Mouse (Mus musculus): Measurements from ENCODE around the gene Sfmbt1.

Gene Sfmbt1

DNA sequence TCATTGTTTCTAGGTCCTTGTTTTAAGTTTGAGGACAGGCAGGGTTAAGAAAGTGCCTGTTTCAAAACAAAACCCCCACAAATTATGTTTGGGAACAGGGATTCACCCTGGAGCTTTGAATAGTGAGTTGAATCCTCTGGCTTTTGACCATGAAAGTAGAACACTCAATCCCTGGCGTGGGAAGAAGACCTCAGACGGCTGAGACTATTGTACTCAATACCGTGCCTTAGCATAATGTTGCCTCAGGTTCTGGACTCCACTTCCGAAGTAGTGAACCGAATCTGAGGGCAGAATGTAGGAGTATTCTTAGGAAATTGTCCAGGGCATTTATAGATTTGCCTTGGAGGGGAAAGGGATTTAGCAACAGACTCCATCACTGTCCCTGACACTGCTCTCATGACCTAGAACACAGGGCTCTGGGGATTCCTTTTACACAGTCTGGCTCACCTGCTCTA lies 110.4 kb downstream of the Sfmbt1 start:
- in situ Hi-C loops (cut with MboI, MseI), result no loop called here

DNA sequence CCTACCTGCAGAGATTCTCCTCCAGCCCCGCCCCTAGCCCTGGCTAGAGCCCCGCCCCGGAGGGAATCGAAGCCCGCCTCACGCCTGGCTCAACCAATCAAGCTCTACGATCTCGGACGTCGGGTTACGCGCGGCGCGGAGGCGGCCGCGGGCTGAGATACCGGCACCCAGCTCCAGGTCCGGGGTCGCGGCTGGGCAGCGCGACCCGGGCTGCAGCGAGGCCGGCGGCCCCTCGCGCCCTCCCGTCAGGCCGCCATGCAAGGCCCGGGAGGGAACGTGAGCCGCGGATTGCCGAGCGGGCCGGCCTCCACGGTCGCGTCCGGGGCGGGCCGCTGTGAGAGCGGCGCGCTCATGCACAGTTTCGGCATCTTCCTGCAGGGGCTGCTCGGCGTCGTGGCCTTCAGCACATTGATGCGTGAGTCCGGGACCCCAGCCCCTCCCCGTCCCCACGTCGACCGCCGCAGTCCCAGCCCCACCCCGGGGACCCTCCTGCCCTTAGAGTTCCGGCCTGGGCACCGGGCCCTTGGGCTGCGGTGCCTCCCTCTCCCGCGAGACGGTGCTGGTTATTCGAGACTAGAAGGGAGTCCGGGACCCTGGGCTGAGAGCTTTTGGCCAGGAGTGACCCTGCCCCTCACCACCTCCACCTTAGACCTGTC lies 111.0 kb downstream of the Sfmbt1 start, which contains the start of gene Tmem110:
Gene Tmem110 (plus strand): TSS at position 115 of the 656 bp plus-strand sequence.
- in situ Hi-C loops (cut with MboI, MseI), result no loop called here

DNA sequence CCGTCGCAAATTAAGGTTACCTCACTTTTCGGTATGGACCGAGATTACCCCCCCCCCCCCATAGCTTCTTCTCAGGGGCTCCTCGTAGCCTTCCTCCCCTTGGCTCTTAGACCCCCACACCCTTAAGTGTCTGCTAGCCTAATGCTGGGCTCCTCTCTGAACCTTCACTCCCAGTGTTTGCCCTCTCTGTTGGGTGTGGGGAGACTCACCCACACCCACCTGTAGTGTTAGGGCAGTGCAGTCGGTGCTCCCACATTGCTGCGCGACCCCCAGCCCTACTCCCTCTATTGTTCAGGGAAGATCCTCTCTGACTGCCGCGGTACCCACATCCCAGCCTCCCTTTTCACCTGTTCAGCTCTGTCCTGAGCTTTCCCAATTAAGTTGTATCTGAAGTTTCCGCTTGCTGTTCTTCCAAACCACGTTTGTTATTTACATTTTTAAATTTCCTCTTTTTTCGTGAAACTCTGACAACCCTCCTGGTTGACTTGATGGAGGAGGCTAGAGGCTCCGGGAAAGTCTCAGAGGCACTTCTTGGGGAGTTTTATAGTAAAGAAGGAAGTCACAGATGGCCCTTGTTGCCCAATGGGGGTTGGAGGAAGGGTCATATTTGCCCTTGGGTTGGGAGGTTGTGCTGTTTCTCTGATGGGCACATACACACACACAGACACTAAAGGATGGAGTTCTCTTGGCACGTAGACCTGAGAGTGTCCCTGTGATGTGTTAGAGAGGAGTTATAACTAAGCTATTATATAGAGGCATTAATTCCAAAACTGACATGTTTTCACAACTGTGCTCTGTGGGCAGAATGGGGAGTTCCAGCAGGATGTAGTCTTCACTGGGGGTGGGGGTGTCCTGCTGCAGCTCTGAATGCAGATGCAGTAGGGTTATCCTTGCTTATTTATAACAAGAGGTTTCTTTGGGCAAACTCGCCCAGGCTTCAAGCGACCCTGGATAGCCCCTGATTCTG lies 111.8 kb downstream of the Sfmbt1 start:
- in situ Hi-C loops (cut with MboI, MseI), result no loop called here

DNA sequence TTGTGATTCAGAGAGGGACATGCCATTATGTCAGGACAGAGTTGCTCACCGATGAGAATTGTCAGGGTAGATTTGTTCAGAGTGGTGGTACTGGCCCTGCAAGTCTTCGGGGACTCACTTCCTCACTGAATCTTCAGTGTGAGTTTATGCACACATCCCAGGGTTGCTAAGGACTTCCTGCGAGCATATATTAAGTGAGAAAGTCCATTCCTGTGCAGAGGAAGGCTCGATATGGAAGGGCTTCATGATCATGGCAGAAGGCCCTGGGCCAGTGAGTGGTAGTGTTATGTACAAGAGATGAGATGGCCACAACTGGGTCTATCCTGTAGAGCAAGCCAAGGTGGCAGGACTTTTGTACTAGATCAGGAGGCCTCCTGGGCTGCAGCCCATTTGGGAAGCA lies 112.8 kb downstream of the Sfmbt1 start:
- in situ Hi-C loops (cut with MboI, MseI), result no loop called here

DNA sequence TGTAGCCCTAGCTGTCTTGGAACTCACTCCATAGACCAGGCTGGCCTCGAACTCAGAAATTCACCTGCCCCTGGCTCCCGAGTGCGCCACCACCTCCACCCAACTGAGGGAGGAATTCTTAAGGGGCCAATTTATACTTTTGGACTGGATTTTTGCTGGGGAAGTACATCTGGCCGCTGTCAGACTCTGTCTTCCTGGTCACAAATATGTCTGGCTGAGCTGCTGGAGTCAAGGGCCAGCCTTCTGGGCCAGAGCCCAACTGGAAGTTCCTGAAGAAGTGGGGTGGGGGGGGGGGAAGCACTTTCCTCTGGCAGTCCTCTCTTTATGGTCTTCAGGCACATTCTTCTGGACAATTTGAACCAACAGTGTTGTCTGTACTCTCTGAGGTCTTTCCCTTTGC lies 113.4 kb downstream of the Sfmbt1 start:
- in situ Hi-C loops (cut with MboI, MseI), result no loop called here

DNA sequence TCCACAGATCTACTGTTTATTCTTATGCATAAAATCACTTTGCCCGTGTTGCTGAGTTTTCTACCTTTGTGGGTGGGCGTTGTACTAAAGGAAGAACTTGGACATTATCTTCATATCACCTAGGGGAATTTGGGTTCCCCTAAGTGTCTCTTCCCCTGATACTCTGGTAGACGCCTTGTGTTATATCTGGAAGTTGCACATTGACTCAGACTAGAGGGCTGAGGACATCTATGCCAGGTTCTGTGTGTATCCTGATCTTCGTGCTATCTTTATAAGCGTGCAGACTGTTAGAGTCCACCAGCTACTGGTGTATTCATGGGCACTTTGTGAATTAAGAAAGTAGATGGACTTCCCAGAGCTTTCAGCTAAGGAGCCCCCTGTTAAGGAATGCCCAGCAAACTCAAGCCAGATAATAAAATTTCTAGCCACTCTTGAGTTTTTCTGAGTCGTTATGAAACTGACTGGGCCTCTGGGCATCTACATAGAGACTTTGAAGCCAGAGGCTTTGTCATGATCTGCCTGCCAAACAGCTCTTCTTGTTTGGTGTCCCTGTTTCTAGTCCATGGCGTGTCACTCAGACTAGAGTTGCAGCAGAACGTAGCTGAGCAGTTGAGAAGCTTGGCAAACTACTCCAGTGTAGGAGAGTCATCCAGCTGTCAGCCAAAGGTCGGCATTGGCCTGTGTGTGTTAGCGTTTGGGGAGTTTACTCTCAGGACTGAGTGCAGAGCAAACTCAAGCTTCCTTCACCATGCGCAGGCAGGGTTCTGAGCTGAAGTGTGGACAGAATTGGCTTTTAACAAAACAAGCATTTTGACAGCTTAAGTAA lies 114.2 kb downstream of the Sfmbt1 start:
- in situ Hi-C loops (cut with MboI, MseI), result no loop called here

DNA sequence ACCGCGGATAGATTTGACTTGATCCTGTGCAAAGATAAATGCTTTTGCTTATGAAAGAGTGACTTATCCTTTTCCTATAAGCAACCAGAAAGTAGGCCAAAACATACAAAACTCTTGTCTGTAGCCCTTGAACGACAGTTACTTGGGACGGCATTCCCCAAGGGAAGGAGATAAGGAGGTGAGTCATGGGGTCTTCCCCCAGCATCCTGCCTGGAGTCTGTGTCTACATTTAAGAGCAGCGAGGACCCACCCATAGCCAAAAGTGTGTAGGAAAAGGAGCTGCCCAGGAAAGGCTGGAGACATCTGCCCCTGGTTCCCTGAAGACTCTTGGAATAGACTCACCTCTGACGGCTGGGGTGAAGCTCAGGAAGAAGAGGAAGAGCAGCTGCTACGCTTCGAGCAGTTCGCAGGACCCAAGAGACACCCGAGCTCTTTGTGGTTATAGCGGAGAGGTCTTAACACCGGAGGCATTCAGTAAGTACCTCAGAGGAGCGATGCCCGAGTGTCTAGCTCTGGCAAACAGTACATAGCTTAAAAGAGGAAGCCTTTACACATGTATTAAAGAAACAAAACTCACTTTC lies 122.9 kb downstream of the Sfmbt1 start:
- in situ Hi-C loops (cut with MboI, MseI), result no loop called here

DNA sequence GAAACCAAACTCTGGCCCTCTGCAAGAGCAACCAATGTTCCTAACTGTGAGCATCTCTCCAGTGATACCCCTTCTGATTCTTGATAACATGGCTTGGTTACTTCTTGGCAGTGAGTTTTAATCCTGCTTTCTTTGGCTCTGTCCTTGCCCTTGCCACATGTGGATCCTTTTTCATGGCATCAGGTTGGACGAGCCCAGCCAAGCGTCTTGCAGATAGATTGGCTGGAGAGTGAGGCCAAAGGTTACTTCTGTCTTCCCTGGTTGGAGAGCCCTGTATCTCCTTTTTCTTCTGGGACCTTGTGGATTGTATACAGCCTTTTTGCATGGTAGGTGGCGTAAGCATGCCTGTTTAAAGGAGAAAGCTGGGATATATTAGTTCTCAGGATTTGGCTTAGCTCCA lies 129.1 kb downstream of the Sfmbt1 start:
- in situ Hi-C loops (cut with MboI, MseI), result no loop called here

DNA sequence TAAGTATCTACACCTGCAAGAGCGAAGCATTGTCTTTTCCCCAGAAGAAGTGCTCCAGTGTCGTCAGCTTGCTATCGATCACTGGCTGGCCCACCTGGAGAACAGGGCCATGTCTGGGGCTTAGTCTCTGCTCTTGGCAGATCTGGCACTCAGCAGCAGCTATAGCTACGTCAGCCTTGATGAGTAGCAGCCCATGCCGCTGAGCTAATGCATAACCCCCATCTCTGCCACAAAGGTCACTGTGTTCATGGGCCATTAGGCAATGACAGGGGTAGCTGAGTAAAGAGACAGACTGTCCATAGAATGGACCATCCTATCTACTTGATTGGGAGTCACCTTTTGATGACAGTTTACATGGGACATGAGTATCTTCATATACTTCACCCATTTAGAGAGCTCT lies 135.9 kb downstream of the Sfmbt1 start:
- in situ Hi-C loops (cut with MboI, MseI), result no loop called here

DNA sequence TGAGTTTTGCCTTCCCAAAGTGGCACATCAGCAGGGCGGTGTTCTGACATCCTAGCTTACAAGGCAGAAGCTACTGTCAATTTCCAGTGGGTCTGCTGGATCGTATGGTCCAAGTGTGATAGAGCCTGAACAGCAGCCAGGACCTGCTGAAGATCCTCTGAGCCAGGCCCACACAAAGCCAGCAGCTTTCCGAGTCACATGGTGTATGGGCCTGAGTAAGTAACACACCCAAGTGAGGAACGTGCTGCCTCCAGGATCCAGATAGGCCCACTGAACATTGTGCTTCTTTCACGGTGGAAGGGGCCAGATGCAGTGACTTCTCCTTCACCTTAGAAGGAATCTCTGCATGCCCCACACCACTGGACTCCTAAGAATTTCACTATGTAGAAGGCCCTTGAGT lies 137.7 kb downstream of the Sfmbt1 start:
- in situ Hi-C loops (cut with MboI, MseI), result no loop called here

DNA sequence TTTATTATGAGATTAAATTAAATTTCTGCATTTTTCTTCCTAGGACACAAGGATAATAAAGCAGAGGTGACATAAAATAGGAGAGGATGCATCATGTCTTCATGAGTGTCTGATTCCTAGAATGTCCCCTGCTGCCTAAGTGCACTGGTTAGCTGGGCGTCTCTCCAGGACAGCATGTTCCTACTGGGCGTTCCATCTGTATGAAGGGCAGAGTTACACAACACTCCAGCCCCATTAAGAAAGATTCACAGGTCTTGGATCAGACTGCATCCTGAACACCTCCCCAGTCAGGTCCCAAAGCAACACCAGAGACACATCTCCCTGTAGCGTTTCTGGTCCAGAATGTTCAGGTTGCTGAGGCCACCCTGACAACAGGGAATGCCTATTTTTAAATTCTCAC lies 140.7 kb downstream of the Sfmbt1 start:
- in situ Hi-C loops (cut with MboI, MseI), result no loop called here

DNA sequence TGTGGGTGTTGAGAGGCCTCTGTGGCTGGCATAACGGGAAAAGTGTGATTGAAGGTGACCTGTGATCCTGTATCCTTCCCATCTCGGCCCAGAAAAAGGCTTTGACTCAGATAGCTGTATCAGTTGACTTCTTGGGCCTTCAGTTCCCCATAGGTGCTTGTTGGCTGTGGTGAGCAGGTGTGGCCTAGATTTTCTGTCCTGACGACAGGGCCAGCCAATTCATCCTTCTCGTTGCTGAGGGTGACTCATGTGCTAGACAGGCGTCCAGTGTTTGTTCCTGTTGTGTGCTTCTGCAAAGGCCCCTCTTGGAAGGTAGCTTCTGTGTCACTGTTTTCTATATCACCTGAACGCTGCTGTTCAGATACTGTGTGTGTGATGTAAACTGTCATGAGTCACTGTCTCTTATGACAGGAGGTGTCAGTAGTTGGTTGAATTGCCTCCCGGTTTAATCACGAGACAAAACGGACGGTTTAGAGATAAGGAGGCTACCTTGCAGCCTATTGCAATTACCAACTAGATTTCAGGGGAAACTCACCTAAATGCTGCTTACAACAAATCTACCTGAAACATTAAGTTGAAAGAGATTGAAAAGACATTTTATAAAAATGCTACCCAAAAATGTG lies 142.3 kb downstream of the Sfmbt1 start:
- in situ Hi-C loops (cut with MboI, MseI), result no loop called here

DNA sequence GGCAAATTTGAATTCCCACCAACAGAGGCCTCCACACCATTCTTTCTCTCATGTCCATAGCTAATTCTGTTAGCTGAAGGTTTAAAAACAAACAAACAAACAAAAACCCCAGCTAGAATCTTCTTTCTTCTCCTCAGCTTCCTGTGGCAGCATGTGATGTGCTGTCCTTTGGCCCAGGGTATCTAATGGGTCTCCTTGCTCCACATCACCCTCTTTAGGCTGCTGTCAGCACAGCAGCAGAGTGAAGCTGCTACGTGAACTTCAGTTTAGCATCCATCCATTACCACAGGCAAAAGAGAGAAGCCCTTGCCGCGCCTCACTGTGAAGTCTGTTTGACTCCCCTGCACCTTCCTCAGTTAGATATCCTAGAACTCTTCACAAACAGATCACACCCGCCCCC lies 143.3 kb downstream of the Sfmbt1 start:
- in situ Hi-C loops (cut with MboI, MseI), result no loop called here

DNA sequence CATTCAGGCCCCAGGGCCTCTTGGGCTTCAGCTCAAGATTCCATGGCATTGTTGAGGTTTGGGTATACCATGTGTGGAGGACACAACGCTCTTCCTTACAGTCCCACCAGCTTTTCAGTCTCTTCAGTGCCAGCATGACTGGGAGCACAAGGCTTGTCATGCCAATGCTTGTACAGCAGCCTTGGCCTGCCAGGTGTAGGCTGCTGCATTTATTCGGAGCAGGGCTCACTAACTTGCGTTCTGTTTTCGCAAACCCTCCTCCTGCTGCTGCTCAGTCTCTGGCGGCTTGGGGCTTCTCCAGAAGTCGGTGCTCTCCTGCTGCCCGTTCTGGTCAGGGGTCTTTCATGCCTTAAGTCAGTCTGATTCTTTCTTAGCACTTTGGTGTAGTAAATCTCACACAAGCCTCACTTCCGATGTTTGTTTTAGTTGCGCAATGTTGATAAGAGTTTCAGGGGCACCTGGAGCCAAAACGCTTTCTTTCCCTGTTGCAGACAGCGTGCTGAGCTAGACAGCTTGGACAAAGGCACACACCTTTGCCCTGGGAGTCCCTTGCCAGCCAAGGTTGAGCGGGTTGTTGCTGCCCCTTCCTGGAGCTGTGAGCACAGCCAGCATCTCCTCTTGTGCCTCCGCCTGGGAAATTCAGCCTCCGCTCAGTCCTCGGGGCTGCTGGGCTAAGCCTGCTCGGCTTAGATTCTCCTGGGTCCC lies 146.9 kb downstream of the Sfmbt1 start:
- in situ Hi-C loops (cut with MboI, MseI), result no loop called here

DNA sequence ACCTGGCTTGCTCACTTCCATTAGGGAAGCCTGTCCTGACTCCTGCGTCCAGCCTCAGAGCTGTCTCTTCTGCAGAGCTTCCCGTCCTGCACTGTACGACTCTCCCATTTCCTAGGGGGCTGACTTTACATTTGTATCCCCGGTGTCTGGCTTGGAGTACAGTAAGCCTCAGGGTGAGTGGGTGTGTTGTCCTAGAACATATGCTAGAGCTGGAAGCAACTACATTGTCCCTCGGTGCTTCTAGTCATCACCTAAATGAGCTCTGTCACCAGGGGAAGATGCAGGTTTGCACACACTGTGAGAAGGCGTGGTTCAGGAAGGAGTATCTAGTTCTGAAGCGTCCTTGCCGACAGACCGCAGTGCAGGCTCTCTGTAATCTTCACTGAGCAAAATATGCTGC lies 147.7 kb downstream of the Sfmbt1 start:
- in situ Hi-C loops (cut with MboI, MseI), result no loop called here

DNA sequence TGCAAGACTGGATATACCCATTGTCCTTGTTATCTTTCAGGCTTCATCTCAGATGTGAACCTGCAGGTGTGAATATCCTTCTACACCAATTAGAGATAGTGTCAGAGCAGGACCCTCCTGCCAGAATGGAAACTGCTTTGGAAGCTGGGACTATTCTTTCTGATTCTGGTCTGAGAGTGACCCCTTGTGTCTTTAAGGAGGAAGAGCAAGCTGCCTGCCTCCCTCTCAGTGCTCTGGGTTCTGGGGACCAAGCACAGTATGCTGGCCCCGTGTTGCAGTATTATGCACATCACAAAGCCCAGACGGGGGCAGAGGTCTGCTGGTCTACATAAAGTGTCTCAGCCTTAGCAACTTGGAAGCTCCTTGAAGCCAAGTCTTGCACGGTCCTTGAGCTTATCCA lies 150.7 kb downstream of the Sfmbt1 start:
- in situ Hi-C loops (cut with MboI, MseI), result no loop called here

DNA sequence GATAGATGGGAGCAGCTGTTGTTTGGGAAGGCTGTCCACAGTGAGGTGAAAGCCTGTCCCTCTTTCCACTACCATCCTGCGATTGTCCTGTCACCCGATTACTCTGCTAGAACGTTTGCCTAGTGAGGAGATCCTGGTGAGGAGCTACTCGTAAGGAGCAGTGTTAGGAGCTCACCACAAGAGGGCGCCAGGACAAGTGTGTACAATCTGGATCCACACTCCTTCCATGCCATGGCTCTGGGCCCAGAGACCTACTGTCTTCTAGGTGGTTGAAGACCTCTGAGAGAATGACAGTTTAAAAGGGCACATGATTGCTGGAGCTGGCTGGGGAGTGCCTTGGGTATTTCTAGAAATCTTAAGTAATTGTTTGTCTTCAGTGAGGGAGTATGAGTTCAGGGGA lies 152.4 kb downstream of the Sfmbt1 start:
- in situ Hi-C loops (cut with MboI, MseI), result no loop called here

DNA sequence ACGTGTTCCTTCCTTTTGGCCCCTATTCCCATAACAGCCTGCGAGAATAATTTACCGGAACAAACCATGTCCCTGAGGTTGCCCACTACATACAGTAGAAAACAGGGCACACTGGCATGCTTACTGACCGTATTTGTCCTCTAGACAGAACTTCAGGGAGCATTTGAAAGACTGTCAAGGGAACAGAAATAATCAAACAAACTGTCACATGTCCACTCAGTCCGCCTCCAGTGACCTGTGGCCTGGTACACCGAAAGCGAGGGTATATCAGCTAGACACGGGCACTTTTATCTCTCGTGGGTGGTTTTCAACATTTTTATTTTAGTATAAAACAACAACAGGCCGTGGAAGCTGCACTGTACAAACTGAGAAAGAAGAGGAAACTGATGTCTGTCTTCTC lies 154.2 kb downstream of the Sfmbt1 start:
- in situ Hi-C loops (cut with MboI, MseI), result no loop called here

DNA sequence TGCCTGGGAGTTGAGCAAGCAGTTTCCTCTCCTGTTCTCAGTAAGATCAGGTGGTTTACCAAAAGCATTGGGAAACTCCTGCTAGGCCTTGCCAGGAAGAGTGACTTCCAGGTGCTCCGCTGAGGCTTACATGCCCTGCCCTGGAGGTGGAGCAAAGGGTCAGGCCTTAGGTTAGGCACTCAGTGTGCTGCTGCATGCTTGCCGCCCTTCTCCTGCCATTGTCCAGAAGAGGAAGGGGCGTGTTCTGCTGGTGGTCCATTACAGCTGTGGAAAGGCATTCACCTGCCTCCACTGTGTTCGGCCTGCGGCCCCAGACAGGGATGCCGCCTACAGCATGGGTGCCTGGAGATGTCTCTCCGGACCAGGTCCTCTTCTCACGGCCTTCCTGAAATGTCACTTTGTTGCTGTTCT lies 154.7 kb downstream of the Sfmbt1 start:
- in situ Hi-C loops (cut with MboI, MseI), result no loop called here
